Mouse (Mus musculus): Measurements from ENCODE around the gene Cks2.

The Cks2 gene

GRCm38 (mm10) chr13:51681076-51681475 lies 36.0 kb downstream of the Cks2 start:
- DNase-seq (ENCODE audit: low read depth): no peak

- no peak for DNase-seq (ENCODE audit: low read depth)
Observed at GRCm38 (mm10) chr13:51681634-51682033, 36.6 kb downstream of the Cks2 start.

GRCm38 (mm10) chr13:51685290-51685966 lies 40.4 kb downstream of the Cks2 start:
- no peak for DNase-seq (ENCODE audit: low read depth)

DNA sequence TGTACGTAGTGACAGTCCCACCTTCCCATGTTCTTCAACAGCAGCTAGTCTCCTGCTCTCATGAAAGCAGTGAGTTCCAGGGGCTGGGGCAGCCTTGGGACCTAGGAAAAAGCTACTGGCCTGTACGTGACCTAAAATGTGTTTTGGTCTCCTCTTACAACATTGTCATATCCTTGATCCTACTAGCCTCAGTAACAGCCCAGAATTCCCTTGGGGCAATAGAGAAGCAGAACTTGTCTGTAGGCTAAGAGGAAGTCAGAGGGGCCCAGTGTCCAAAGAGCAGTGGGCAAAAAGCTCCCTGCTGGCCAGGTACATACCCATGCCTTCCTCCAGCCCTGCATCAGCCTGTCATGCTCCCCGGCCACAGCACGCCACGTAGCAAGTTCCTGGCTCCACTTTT lies 41.9 kb downstream of the Cks2 start:
- no peak for DNase-seq (ENCODE audit: low read depth)

DNA sequence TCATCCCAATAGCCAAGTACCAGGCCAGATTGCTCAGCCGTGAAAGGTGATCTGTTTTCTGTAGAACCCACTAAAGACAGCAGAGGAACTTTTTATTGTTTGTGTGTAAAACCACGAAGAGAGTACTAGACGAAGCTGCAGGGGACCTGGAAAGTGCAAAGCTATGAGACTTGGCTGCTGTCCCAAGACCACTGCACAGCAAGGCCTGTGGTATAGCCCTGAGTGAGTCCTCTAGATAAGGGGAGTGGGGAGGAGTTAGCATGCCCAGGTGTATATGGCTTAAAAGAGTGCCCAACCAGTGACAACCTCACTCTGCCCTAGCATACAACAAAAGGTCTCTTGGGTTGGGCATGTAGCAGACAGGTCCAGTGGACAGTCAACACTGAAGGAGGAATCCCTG lies 43.7 kb downstream of the Cks2 start:
- DNase-seq (ENCODE audit: low read depth): no peak

- DNase-seq (ENCODE audit: low read depth): no peak
Observed at GRCm38 (mm10) chr13:51696481-51696880, 51.4 kb downstream of the Cks2 start.

DNA sequence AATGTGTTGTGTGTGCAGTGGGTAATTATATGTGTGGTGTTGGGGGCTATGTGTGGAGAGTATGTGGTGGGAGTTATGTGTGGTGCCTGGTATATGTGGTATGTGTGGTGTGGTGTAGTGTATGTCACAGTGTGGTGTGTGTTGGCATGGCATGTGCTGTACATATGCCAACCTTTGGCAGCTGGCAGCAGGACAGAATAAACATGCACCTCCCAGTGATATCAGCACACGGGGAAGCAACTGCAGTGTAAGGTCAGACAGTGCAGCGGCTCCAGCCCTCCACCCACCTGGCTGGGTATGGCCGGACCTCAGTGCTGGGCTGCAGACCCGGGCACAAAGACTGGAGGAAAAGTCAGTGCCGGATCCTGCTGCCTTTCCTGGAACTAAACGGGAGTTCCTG lies 52.4 kb downstream of the Cks2 start:
- no peak for DNase-seq (ENCODE audit: low read depth)

DNA sequence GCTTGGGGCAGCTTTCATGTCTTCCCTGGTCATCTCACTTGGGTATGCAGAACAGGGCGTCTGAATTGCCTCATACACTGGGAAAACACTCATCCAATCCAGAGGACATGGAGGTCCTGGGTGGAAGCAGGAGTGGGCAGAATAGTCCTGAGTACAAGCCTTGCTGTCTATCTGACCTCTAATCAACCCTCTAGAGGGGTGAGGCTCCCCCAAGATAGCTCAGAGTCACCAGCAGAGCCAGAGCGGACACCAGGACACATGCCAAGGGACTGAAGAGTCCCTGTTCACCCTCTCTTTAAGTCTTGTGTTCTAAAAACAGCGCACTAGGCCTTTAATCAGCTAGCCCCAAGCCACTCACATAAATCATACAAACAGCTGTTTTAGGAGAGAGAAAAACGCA lies 52.9 kb downstream of the Cks2 start:
- no peak for DNase-seq (ENCODE audit: low read depth)

DNA sequence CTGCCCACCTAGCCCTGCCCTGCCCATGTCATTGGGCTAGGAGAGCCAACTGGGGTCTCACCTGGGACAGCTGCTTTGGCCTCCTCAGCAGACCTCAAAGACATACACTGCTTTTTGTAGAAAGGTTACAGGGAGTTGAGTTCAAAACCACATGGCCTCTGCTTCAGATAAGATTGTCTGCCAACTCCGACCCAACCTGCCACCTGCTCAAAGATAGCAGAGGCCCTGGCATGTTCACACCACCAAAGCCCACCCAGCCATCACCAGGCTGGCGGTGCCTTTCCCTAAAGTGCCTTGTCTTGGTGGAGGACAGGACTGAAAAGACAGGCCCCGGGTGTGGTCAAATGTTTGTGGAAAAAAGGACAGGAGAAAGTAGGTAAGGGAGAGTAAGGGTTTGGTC lies 53.3 kb downstream of the Cks2 start:
- no peak for DNase-seq (ENCODE audit: low read depth)
